Mouse (Mus musculus) midbrain, embryonic 14.5 days (tissue): ENCODE data around the gene Slc28a3. TPM values are rescaled to one million over a fixed set of nuclear protein-coding genes. Genes with fewer than 3 reads are reported as not detected.

Experiments used
- ATAC-seq: fragments of 200-750 bp; cut with Nextera tagmentation; 2 replicates; pipeline ENCODE4 v1.8.0; 2017; ENCODE audit warnings: moderate number of reproducible peaks, moderate library complexity; ENCODE audit not compliant: low FRiP score, low TSS enrichment
- DNase-seq: peaks from one replicate; pipeline ENCODE4 v3.0.0-alpha.2; 2015
- H3K27ac ChIP-seq: fragments of 300-500 bp; sonication (generic); replicated peaks from 2 replicates; pipeline ENCODE4 v1.5.1; 2014; ENCODE audit warnings: mild to moderate bottlenecking, low read depth, low read length, moderate library complexity
- H3K27me3 ChIP-seq: fragments of 300-500 bp; sonication (generic); 2 replicates; pipeline ENCODE4 v1.6.1; 2014; ENCODE audit warnings: low read length, control low read depth, mixed read lengths; ENCODE audit not compliant: control insufficient read depth, insufficient read depth
- H3K36me3 ChIP-seq: fragments of 300-500 bp; sonication (generic); 2 replicates; pipeline ENCODE4 v1.6.1; 2014; ENCODE audit warnings: low read length, control low read depth; ENCODE audit not compliant: control insufficient read depth, insufficient read depth
- H3K4me1 ChIP-seq: fragments of 300-500 bp; sonication (generic); 2 replicates; pipeline ENCODE4 v1.6.1; 2014; ENCODE audit warnings: mild to moderate bottlenecking, antibody characterized with exemption, low read length, control low read depth; ENCODE audit not compliant: control insufficient read depth, insufficient read depth
- H3K4me2 ChIP-seq: fragments of 300-500 bp; sonication (generic); 2 replicates; pipeline ENCODE4 v1.6.1; 2014; ENCODE audit warnings: mild to moderate bottlenecking, low read length, moderate library complexity
- H3K4me3 ChIP-seq: fragments of 300-500 bp; sonication (generic); replicated peaks from 2 replicates; pipeline ENCODE4 v1.5.1; 2014; ENCODE audit warnings: low read depth, low read length
- H3K9ac ChIP-seq: fragments of 300-500 bp; sonication (generic); replicated peaks from 2 replicates; pipeline ENCODE4 v1.6.1; 2014; ENCODE audit warnings: mild to moderate bottlenecking, low read length, moderate library complexity
- H3K9me3 ChIP-seq: fragments of 300-500 bp; sonication (generic); 2 replicates; pipeline ENCODE4 v1.6.1; 2016; ENCODE audit warnings: low read length, control low read depth, mixed read lengths; ENCODE audit not compliant: control insufficient read depth
- WGBS: fragments of 180-500 bp; shearing (Covaris S2); extraction: QIAGEN DNeasy Blood & Tissue Kit; methylation state at CpG from one replicate; pipeline ENCODE4 v1.1.7; 2014; 5-methylcytosine and 5-hydroxymethylcytosine counted together
- polyA plus RNA-seq: library from polyadenylated mRNA; unstranded; fragments of >200 nt; fragmentation: Nextera tagmentation; extraction: Ambion mirVana; gene quantifications from 2 replicates; pipeline ENCODE4 v1.2.1, GENCODE M21; 2014

Slc28a3 gene
- polyA plus RNA-seq, 1 experiment from 2014 or later, result not detected

DNA sequence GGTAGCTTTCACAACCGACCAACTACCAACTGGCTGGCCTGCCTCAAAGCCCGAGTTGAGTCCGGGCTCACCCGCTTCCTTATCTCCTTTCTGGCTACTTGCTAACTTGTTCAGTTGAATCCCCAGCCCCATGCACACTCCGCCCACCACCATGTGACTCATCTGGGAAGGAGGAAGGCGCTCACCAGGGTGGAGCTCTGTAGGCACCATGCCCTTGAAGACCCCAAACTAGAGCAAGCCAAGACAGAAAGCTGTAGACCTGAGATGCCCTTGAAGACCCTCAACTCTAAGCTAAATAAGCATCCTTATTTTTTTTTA, 72.8 kb downstream of the Slc28a3 start:
- DNase-seq (no peak), ATAC-seq (no peak)
- Histone ChIP-seq H3K27ac (no peak overlapping the region), H3K36me3 (no peaks in the 10 kb centered on the region), H3K4me2 (no peak overlapping the region), H3K4me3 (no peak overlapping the region), H3K9me3 (no peaks in the 10 kb centered on the region), H3K9ac (no peak overlapping the region), H3K4me1 (no peaks in the 10 kb centered on the region), H3K27me3 (no peaks in the 10 kb centered on the region)
- WGBS, result 86% methylated on average over 6 of the region's 6 CpGs

DNA sequence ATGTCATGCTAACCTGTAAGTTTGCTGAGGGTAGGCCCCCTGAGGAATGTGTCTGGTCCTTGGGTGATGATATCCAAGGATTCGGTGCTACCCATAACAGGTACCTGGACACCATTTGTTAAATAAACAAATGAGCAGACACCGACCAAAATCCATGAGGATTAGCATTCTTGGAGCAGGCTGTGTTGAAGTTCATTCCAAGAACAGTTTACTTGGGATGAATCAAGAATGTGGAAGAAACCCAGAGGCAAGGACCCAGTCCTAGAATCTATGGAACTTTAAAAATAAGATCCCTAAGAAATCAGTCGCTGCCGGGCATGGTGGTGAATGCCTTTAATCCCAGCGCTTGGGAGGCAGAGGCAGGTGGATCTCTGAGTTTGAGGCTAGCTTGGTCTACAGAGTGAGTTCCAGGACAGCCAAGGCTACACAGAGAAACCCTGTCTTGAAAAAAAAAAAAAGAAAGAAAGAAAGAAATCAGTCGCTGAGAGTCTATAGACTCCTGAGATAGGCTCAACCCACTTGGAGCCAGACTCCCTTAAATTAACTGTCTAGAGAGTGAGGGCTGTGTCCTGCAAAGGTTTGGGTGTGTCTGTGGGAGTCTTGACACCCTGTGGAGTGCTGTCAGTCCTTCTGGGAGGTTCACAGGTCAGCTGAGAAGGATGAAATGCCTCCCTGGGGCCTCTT, 73.3 kb downstream of the Slc28a3 start:
- 93% methylated on average over 6 of the region's 6 CpGs for WGBS
- no peak overlapping the region for H3K4me2 ChIP-seq
- no peak for ATAC-seq

DNA sequence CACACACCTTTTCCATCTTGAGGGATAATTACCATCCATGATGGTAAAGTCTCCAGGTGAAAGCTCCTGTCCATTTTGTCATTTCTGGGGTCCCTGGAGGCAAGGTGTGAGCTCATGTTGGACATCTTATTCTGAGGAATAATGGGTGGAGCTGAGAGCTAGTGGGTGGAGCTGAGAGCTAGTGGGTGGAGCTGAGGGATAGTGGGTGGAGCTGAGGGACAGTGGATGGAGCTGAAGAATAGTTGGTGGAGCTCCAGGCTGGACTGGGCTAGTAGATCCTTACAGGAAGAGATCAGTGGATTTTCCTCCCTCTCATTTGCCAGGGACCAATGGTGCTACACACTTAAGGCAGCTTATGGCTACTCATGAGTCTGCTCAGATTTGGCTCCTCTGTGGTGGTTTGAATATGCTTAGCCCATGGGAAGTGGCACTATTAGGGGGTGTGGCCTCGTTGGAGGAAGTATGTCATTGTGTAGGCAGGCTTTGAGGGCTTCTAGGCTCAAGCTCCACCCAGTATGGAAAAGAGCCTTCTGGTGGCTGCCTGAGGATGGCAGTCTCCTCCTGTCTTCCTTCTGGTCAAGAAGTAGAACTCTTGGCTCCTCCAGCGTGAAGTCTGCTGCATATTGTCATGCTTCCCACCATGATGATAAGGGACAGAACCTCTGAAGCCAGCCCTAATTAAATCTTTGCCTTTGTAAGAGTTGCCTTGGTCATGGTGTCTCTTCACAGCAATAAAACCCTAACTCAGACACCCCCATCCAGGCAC, 74.0 kb downstream of the Slc28a3 start:
- H3K9ac ChIP-seq, result no peak overlapping the region
- H3K4me2 ChIP-seq, result no peak overlapping the region
- H3K27ac ChIP-seq, result no peak overlapping the region
- no peaks in the 10 kb centered on the region for H3K4me1 ChIP-seq
- no peaks in the 10 kb centered on the region for H3K9me3 ChIP-seq
- no peak for DNase-seq
- no peak for ATAC-seq
- 70% methylated on average over 2 of the region's 2 CpGs for WGBS
- no peaks in the 10 kb centered on the region for H3K27me3 ChIP-seq
- no peak overlapping the region for H3K4me3 ChIP-seq
- no peaks in the 10 kb centered on the region for H3K36me3 ChIP-seq

More for the DNA sequence above, 73.3 kb downstream of the Slc28a3 start:
- Histone ChIP-seq H3K4me1 (no peaks in the 10 kb centered on the region), H3K4me3 (no peak overlapping the region), H3K9ac (no peak overlapping the region), H3K27ac (no peak overlapping the region), H3K27me3 (no peaks in the 10 kb centered on the region), H3K9me3 (no peaks in the 10 kb centered on the region), H3K36me3 (no peaks in the 10 kb centered on the region)
- no peak for DNase-seq

DNA sequence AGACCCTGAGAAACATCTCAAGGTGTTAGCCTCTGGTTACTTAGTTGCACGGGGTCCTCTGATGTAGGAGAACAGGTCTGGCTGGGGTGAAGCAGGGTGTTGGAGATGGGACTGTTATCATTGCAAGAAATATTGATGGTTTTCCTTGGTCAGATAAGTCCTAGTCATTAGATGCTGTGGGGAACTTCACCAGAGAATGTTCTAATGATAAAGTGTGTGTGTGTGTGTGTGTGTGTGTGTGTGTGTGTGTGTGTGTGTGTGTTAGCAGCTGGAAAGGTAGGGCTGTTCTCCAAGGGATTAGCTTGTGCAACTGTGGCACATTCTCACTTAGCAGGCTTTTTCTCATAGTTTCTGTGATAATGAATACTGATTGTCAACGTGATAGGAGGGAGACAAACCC, 75.4 kb downstream of the Slc28a3 start:
- Histone ChIP-seq H3K4me2 (no peak overlapping the region), H3K9ac (no peak overlapping the region), H3K27me3 (no peaks in the 10 kb centered on the region), H3K27ac (no peak overlapping the region), H3K4me3 (no peak overlapping the region), H3K4me1 (no peaks in the 10 kb centered on the region), H3K36me3 (no peaks in the 10 kb centered on the region), H3K9me3 (no peaks in the 10 kb centered on the region)
- WGBS, result 79% methylated on average over 2 of the region's 2 CpGs
- no peak for DNase-seq
- ATAC-seq, result no peak

DNA sequence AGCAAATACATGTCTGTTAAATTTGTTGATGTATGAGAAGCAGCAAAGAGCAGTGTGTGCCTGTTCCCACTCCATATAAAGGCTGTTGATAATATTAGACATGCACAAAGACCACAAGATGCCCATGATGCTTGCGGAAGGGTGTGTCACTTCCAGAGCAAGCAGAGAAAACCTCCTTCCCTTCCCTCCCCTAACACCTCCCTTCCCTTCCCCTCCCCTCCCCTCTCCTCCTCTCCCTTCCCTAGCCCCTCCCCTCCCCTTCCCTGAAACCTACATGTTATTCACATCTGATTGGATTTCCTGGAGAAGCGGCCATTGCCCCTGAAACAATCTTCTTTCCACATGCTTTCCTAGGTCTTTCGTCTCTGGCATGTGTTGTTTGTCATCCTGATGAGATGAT, 75.8 kb downstream of the Slc28a3 start:
- no peak overlapping the region for H3K27ac ChIP-seq
- ATAC-seq (no peak), DNase-seq (no peak)
- H3K4me2 ChIP-seq, result no peak overlapping the region
- H3K4me3 ChIP-seq, result no peak overlapping the region
- H3K27me3 ChIP-seq, result no peaks in the 10 kb centered on the region
- H3K36me3 ChIP-seq, result no peaks in the 10 kb centered on the region
- 78% methylated on average over 3 of the region's 3 CpGs for WGBS
- H3K9ac ChIP-seq, result no peak overlapping the region
- no peaks in the 10 kb centered on the region for H3K9me3 ChIP-seq
- H3K4me1 ChIP-seq, result no peaks in the 10 kb centered on the region

DNA sequence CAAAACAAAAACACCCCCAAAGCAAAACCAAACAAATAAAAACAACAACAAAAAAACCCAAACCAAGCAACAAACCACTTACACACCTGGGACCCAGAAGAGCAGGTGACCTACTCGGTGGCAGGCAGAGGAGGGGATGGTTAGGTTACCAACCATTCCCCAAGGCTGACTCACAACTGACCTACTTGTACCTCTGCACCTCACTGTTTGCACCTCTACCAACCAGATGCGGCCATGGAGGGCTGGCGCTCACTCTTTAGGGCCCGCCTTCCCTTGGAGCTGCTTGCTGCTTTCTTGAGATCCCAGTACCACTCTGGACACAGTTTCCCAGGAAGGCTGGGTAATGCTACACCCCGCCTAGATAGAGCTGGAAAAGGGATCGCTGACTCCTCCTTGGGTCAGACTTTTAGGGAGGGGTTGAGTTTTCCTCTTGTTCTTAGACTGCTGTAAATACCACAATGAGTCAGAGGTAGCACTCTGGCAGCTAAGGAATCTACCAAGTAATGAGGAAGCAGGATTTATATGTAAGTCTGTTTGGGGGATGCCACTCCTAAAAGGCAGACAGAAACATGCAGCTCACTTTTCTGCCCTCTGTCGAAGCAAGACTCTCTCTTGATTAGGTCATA, 76.3 kb downstream of the Slc28a3 start:
- Histone ChIP-seq H3K4me1 (no peaks in the 10 kb centered on the region), H3K4me2 (no peak overlapping the region), H3K36me3 (no peaks in the 10 kb centered on the region), H3K9me3 (no peaks in the 10 kb centered on the region), H3K4me3 (no peak overlapping the region), H3K9ac (no peak overlapping the region), H3K27ac (no peak overlapping the region), H3K27me3 (no peaks in the 10 kb centered on the region)
- ATAC-seq (no peak), DNase-seq (no peak)
- WGBS, result 80% methylated on average over 7 of the region's 7 CpGs

DNA sequence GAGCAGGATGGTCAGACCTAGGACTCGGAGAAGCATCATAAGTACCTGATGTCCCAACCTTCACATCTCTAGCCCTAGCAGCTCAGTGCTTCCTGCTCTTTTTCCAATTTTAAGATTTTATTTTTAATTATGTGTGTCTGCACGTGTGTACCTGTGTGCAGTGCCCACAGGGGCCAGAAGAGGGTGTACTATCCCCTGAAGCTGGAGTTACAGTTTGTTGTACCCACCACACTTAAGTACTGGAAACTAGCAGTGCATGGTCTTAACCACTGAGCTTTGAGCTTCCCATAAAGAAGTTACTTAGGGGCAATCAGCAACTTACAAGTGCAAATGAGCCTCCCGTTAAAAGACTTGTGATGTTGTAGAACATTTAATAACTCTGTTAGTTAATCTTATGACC, 86.1 kb downstream of the Slc28a3 start:
- H3K9ac ChIP-seq, result no peak overlapping the region
- no peaks in the 10 kb centered on the region for H3K27me3 ChIP-seq
- H3K36me3 ChIP-seq, result no peaks in the 10 kb centered on the region
- 92% methylated on average over 3 of the region's 3 CpGs for WGBS
- ATAC-seq (no peak), DNase-seq (no peak)
- no peak overlapping the region for H3K4me3 ChIP-seq
- H3K4me1 ChIP-seq, result no peaks in the 10 kb centered on the region
- H3K9me3 ChIP-seq, result no peaks in the 10 kb centered on the region
- no peak overlapping the region for H3K27ac ChIP-seq
- no peak overlapping the region for H3K4me2 ChIP-seq

DNA sequence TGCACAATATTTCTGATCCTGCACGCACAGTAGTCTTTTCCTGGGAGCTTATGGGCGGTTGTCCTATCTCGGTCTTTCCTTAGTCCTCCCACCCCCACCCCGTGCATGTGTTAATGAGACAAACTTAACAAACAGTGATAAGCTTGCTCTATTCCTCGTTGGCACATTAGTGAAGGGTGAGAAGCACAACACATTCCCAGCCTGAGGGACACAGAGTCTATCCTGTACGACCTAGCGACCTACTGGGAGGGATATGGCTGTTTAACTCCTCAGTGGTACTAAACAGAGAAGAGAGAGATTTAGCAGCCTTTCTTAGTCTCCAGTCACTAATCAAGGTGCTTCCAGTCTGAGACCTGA, 86.9 kb downstream of the Slc28a3 start:
- no peaks in the 10 kb centered on the region for H3K4me1 ChIP-seq
- H3K36me3 ChIP-seq, result no peaks in the 10 kb centered on the region
- no peaks in the 10 kb centered on the region for H3K27me3 ChIP-seq
- WGBS, result 79% methylated on average over 7 of the region's 7 CpGs
- no peaks in the 10 kb centered on the region for H3K9me3 ChIP-seq
- no peak for ATAC-seq
- H3K9ac ChIP-seq, result no peak overlapping the region
- H3K27ac ChIP-seq, result no peak overlapping the region
- DNase-seq, result no peak
- no peak overlapping the region for H3K4me3 ChIP-seq
- no peak overlapping the region for H3K4me2 ChIP-seq
